Mouse (Mus musculus) natural killer cell, adult 2 months (primary cell): Measurements from ENCODE around the gene Pou6f2.

Experiments
- DNase-seq, 2 experiments: peaks; one replicate each; pipeline ENCODE4 v3.0.0; 2022; ENCODE audit warnings: low spot score in 2 of 2

The Pou6f2 gene

DNA sequence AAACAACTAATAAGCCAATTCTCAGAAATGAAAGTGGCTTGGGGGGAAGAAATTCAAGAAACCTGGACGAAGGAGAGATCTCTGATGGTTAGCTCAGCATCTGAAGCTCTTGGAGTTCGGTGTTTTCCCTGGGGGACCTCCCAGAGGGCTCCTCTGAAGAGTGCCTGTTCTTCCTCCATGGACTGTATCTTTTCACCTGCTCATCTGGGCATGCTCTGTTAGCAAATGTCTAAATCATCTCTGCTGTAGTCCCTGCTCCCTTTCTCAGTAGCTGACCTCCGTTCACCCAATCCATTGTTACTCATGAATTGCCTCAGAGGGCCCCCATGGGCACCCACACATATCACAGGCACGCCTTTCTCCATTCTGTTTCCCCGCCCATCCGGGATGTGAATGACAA lies at the start of gene Pou6f2:
Pou6f2 (minus strand) TSS at position 101 of the 400 bp plus-strand sequence.
- DNase-seq = no peak

DNA sequence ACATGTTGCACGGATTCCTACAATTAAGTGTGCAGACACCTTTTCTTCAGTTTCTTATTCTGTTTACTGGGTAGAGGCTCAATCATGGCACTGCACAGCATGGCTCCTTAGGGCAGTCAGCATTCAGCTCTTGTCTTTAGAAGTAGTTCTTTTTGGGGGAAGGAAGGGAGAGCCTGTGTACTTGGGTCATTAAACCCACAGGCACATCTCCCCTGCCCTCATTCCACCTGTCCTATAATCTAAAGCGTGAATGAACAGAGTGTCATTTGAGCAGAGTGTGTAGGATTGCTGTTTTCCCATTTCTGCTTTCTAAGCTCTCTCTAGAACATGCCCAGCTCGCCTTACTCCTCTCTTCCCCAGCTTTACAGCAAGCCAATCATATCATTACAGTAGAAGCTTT lies 42.4 kb upstream of the Pou6f2 start:
- no peak for DNase-seq

DNA sequence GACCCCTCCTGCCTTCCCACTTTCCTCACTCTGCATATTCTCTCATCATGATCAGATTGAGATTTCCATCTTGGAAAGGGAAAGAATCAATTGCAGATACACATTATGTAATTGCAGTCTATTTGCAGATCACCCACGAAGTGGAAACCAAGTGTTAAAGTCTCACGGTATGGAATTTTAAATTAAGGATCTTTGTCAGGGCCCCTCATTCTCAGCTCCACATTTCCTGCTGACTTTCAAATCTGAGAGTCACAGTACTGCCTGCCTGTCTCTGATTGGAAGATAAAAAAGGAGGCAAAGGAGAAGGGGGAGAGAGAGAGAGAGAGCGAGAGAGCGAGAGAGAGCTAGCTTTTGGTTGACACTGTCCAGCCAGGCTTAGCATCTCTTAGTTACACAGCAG lies 9.8 kb downstream of the Pou6f2 start:
- DNase-seq = no peak

DNA sequence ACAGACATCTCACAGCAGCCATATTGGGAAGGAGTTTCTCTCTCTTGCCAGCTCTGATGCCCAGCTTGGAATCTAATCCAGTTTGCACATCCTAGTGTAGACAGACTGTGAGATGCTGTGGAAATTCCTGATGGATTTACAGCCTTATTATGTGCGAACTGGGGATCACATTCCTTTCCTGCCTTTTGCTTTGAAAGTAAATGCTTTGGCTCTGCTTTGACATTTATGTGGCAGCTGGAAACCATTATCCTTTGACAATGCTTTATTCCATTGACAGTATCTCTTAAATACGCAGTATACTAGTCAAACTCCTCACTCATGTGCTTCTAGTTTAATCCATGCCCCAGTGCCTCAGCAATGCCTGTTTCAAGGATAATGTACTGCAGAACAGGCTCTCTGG lies 34.1 kb downstream of the Pou6f2 start:
- no peak for DNase-seq

DNA sequence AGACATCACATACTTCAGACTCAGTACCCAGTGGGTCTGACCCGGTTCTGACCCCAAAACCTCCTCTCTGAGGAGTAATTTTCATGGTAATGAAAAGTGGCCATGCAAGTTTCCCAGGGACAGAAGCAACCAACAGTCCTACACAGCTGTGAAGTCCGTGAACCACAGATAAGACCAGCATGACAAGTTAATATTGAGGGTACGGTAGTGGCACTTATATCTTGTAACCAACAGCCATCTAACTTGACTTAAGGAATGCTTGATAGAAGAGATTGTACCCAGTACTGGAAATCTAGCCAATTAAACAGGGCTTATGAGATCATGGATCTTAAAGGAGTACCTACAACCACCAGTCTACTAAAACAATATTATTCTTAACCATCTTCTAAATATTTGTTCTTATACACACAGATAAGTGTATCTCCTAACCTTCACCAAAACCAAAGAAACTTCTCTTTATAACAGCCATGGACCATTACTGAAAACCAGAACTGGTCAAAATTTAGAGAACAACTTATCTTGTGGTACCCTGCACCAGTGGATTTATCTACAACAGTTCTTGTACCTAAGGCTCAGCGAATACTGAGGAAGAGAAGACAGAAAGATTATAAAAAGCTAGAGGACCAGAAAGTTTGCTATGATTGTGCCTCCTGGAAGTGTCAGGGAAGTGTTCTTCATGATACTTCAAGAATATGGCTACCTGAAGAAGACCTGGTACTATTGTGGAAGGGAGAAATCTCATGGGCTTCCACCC lies 52.7 kb downstream of the Pou6f2 start:
- no peak for DNase-seq

DNA sequence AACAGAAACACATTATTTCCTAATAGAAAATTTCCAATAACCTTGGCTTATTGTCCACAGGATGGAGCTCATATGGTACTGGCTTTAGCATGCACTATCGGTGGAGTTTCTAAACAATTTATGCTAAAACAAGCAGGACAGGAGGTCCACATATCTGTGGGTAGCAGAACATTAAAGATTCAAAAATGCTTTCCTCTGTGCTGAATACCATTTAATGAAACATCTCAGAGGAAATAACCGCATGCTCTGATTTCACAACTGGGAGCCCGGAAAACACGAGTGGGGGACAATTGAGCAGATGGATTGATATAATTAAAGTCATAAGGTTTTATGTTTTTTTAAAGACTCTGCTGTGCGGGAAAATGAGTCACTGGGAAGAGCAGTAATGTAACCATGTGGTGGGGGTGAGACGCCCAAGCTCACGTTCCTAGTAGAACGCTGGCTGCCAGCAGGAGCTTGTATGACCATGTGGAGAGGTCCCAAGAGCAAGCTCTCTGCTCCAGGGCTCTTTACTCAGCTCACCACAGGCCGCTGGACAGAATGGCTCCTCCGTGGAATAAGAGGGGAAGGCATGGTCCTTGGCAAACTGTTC lies 58.5 kb downstream of the Pou6f2 start:
- no peak for DNase-seq

DNA sequence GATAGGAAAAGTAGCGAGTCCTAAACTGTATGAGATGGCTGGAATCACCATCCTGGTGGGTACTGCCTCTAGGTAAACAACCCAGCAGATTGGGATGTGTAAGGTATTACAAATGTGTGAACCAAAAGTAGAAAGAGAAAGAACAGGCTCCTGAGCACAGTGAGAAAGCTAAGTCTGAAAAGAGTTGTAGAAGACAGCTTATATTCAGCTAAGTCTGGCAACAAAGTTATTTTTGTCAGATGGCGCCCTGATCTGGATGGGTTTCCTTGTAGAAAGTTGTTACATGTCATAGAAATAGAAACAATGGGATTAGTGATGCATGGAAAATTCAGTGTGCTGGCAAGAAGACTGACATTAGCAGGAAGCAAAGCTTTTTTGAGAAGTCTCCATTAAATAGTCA lies 59.5 kb downstream of the Pou6f2 start:
- DNase-seq = no peak

DNA sequence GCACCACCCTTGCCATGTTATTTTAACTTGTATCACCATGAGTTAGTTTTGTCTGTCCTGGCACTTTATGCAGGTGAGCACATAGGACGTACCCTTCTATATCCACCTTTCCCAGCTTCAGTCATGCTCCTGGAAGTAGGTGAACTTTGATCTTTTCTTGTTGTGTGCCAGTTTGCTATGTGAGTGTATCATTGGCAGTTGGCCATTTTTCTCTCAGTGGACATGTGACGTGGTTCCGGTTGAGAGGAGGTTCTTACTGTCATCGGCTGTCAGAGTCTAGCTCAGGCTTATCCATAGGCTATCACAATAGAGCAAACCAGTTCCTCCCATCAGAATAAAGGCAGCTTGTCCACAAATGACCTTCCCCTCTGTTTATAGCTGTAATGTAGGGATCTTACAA lies 63.5 kb downstream of the Pou6f2 start:
- DNase-seq = no peak

DNA sequence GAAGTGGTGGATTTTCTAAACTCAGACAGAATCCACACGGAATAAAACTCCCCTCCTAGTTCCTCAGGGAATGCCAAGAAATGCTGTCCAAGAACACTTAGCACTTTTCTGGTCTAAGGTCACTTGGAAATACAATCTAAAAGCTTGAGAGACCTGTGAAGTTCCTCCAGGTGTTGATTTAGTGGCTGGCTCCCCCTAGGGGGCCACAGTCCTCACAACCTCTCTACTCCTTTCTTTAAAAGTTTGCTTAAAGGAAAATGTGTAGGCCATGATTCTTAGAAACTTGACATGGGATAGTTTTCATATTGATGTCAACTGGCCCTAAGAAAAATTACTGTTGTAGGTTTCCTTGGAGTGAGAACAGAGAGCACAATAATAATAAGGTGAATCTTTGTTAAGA lies 64.9 kb downstream of the Pou6f2 start:
- DNase-seq = no peak

DNA sequence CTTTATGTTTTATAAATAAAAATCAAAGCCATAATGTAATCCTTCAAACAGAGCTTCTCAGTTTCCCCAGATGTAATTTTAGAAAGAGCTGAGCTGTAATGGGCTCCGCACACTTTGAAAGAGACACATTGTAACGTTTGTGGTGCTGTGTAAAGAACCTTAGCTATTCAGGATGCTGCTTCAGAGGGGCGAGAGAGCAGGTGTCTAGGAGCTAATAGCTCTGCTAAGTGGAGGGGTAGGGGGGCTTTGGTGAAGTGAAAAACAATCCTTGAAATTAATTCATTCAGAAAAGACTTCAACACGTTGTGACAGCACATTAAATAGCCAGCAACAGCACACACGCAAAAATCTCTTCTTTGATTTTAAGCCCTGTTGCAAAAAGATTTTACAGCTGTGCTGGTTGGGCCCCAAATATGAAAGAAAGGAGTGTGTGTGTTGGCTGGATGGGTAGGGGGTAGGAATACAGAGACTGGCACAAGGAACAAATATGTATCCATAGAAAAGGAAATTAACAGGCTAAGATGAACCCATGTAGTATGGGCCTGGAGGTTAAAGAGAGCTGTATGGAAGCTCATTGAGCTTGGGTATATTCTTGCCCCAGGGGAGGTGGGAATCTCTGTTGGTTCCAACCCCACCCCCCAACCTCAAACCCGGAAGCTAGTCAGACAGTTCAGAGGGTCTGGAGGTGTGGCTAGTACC lies 73.4 kb downstream of the Pou6f2 start:
- no peak for DNase-seq

DNA sequence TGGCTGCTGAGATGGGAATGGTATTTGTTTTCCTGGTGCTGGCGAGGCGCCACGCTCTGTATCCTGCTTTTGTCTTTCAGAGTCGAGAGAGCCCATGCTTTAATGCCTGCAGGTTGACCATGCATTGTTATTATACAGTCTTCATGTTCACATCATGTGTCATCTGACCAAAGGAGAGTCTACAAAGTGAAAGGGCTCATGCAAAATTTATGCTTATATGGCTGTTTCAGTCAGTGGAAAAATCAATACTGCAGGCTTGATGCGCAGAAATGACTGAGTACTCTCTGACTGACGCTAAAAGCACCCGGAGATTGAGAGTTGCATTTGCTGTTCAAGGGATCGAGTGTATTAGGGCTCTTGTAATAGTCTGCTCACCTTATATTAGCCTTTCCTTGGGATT lies 74.1 kb downstream of the Pou6f2 start:
- no peak for DNase-seq

DNA sequence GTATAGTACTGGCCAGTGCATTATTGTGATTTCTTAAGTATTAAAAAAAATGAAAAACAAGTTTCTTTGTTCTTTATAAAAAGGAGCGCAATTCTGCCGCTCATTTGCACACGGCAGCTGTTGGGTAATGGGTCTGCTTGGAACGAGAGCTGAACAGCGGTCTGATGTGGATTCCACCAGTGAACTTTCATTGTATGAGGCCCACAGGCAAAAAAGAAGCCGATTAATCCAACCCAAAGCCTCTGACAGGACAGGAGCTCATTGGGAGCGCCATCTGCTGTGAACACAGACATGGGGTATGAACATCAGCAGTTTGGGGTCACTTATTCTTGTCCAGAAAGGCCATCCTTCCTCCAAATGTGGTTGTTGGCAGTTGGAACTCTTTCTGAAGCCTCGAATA lies 84.9 kb downstream of the Pou6f2 start:
- DNase-seq = no peak

DNA sequence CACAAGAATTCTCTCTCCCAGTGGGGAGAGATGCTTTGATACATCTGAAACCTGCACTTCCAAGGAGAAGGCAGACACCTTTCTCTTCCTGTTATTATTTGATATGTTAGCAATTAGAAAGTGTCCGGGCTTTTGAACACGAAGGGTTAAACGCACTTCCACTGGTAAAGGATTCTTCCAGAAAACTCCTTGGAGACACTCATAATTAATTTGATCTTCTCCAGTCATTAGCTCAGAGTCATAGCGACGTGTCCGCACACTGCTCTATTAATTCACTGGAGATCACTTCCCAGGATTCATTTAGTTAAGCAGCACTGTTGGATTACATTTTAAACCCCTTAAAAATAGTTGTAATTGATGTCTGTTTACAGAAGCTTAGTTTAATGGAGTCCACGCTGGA lies 88.5 kb downstream of the Pou6f2 start:
- DNase-seq = no peak

DNA sequence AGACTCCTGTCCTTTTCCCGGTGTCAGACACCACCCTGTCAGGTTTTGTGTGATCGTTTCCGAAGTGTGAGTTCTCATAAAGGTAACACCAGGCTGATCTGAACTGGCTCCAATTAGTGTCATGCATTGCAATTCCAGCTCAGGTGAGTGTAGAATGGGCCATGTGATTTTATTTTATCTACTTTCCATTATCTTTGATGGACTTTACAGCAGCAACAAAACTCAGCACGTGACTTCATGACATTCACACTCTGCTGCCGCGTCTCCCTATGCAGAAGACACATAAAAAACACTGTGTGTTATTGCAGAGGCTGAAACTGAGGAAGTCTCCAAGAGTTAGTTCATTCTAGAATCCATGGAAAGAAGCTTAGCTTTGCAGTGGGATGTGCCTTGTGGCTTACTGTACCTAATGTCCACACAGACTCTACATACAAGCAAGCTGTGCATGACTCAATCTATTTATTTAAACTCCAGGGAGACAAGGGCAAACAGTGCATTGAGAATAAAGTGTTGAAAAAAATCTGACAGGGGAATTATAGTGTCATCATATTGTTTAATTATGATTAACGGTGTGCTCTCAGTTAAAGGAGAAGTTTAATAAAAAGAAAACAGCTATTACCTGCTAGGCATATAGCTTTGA lies 90.9 kb downstream of the Pou6f2 start:
- no peak for DNase-seq

DNA sequence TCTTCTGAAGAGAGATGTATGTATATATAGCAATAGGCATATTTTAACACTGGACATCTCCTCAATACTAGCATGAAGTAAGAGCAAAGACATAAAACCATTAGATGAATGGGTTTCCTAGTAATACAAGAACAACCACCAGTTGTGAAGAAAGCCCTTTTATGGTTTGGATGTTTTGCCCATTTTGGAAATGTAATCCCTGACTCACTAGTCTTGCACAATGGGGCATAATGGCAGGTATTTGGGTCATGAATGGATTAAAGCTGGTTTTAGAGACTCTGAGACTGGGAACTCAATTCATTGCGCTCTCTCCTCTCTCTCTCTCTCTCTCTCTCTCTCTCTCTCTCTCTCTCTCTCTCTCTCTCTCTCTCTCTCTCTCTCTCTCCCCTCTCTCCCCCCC lies 97.5 kb downstream of the Pou6f2 start:
- no peak for DNase-seq

DNA sequence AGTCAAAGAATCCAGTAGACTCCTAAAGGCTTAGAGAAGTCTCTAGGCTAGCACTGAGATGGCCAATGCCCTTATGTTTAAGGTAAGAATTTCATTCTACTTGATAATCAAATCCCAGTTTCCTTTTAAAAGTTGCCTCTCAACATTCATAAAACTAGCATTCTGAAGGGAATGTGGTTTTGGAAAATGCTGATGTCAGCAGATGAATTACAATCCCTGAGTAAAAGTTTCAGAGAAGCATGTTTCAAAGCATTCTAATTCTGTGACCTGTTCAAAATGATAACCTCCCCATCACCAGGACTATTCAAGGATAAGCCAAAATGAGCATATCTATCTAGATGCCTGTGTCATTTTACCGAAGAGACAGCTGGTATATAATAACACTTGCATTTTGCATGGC lies 104.0 kb downstream of the Pou6f2 start:
- no peak for DNase-seq

DNA sequence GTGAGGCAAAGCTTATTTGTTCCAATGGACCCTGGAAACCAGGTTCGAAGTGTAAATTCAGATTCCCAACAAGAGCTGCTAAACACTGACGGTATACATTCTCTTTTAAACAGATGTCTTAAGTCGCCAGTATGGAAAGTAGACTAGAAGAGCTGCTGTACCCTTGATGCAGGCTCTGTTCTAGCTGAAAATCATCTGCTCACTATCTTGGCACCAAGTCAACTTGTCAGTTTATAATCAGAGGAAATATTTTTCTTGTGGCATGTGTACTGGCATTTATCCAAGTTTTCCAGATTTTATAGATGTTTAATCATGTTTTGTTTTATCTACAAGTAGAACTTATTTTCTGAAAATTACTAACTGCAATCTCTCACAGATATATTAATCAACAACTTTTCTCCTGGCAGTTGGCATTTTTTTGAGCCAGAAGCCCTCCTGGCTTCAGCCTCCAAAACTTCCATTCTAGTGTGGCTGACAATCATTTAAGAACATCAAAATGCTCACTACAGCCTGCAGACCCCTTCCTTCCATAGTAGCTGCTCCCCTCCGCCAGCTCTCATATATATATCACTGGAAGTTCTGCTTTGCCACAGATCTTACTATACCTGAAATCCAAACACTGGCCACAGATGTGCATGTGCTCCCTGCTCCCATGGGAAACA lies 107.1 kb downstream of the Pou6f2 start:
- DNase-seq = no peak

DNA sequence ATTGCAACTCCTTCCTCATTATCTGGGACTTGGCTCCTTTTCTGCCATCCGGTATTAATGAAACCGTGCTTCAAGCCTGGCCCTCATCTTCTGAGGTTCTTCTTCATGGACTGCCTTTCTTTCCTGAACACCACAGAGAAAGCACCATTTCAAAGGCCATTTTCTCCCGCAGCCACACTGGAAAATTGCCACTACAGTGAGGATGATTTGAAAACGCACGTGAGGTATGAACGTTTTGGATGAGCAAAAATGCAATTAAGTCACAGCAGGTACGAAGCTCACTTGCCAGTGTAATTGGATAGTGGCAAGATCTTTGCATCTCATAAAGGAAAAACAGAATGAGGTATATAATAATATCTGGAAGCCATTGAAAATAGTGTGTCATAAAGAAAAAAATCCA lies 110.0 kb downstream of the Pou6f2 start:
- no peak for DNase-seq

DNA sequence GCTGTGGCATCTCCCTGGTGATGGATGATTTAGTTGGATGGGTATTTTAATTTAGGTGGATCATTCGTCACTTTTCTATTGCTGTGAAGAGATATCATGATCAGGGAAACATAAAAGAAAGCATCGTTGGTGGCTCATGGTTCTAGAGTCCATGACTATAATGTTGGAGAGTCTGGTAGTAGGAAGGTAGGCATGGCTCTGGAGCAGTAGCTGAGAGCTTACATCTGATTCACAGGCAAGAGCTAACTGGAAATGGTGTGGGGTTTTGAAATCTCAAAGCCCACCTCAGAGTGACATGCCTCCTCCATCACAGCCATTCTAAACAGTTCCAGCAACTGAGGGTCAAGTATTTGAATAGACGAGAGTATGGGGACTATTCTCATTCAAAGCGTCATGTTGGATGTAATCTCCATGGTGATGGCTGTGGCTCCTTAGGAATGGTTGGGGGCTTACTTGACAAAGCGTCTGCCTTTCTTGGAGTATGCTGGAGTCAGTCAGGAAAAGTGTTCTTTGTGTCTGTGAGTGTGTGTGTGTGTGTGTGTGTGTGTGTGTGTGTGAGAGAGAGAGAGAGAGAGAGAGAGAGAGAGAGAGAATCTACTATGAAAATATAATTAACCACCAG lies 115.0 kb downstream of the Pou6f2 start:
- DNase-seq = no peak

DNA sequence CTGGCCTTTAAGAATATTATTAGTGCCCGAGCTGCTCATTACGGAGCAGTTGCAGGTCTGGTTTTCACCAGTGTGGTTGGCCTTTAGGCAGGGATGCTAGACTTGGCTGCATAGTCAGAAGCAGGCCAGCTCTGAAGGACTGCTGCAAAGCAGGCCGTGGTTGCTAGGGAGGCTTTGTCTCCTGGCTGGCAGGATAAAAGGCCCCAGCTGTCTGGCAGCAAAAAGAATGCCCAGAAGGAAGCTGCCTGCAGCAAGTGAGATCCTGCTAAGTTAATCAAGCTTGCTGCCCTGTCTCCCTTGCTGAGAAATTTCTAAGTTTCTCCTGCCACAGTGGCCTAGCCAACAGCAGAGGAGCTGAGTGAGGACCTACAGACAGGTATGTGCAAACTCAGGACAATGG lies 116.4 kb downstream of the Pou6f2 start:
- no peak for DNase-seq

DNA sequence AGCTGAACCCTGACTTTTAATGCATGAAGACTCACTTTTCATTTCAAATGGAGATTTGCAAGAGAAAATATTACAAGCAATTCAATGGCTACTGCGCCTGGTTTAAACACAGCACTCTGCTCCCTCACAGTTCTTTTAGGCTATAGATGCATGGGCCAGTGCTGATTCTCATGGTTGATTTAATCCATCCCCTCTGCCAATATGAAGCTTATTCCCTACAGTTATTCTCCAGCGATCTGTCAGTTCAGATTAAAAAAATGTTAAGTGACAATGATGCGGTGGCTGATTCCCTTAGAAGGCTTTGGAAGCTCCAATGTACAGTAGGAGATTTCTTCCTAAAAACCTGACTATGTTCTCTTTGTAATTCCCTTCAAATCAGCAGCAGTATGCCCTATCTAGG lies 144.4 kb downstream of the Pou6f2 start:
- DNase-seq = no peak
